Mouse (Mus musculus): ENCODE measurements around the gene Ank.
A peak's percentile ranks its signal among the peaks of the same experiment; 100 is the strongest.

- TF ChIP-seq POLR2A (IDR thresholded peaks at IDR 0.05; ENCODE audit: borderline replicate concordance, control insufficient read depth, low read depth, low read length), result peak; percentile 68
- TF ChIP-seq CTCF (IDR thresholded peaks at IDR 0.05; ENCODE audit: control insufficient read depth, insufficient read depth, low read length), result no peak
Observed at GRCm38 (mm10) chr15:27496596-27497299, 30.3 kb downstream of the Ank start.
